Mouse (Mus musculus): ENCODE measurements around the gene Wdr54. TPM values are rescaled to one million over a fixed set of nuclear protein-coding genes. Genes with fewer than 3 reads are reported as not detected.
A peak's percentile ranks its signal among the peaks of the same experiment; 100 is the strongest.

Gene Wdr54
- polyA plus RNA-seq, 1 experiment from 2014 or later = 1.0 TPM

DNA sequence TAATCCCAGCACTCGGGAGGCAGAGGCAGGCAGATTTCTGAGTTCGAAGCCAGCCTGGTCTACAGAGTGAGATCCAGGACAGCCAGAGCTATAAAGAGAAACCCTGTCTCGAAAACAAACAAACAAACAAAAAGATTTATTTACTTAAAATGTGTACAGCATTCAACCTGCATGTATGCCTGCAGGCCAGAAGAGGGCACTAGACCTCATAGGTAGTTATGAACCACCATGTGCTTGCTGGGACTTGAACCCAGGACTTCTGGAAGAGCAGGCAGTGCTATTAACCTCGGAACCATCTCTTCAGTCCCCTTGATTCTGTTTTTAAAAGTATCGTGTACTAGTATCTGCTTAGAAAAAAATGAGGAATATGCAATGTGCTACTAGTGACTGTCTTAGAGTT is 28.8 kb downstream of the Wdr54 start:
- no peak overlapping the region for H3K4me2 ChIP-seq (replicated peaks; ENCODE audit: low read depth)
- H3K27ac ChIP-seq (ENCODE audit: low read depth, low read length) = no peak overlapping the region
- H3K27me3 ChIP-seq (replicated peaks; ENCODE audit: control insufficient read depth, insufficient read depth, low read length) = no peaks in the 10 kb centered on the region
- H3K9ac ChIP-seq (ENCODE audit: low read depth, low read length) = no peak overlapping the region
- no peaks in the 10 kb centered on the region for H3K36me3 ChIP-seq (ENCODE audit: control insufficient read depth, insufficient read depth)
- ATAC-seq = no peak
- H3K9me3 ChIP-seq (ENCODE audit: control insufficient read depth) = no peaks in the 10 kb centered on the region
- peak; percentile 57 for TF ChIP-seq CTCF (IDR thresholded peaks at IDR 0.05; ENCODE audit: low read depth)
- H3K4me3 ChIP-seq (ENCODE audit: low read depth, low read length) = no peak overlapping the region
- WGBS = 95% methylated on average over 5 of the region's 5 CpGs
- H3K4me1 ChIP-seq (replicated peaks; ENCODE audit: control insufficient read depth, insufficient read depth, low read length) = 0 out of 2 replicates have a peak, but pooled peaks cover 10% of the 10 kb centered on the region

DNA sequence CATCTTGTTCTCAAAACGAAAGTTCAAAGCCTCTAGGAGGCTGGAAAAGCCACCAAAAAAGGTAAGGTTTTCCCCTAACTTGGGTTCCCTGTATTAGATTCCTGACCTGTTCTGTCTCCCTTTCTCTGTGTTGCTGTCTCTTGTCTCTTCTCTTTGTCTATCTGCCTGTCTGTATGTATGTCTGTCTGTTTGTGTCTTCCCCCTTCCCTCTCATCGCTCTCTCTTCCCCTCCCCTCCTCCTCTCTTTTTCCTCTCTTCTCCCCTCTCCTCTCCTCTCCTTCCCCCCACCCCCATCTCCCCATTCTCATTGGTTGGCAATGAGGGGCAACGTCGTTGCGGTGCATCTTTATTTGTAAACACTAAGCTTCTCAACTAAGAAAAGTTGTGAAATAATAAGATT is 30.9 kb downstream of the Wdr54 start, which contains the start of gene Ino80b:
Ino80b (minus strand) TSS at position 101 of the 400 bp plus-strand sequence.
- Histone ChIP-seq H3K27me3 (replicated peaks; ENCODE audit: control insufficient read depth, insufficient read depth, low read length) (no peaks in the 10 kb centered on the region), H3K4me3 (ENCODE audit: low read depth, low read length) (peak within 1 kb of the TSS; percentile 78), H3K9ac (ENCODE audit: low read depth, low read length) (peak within 1 kb of the TSS; percentile 60), H3K4me2 (replicated peaks; ENCODE audit: low read depth) (peak within 1 kb of the TSS; percentile 73), H3K4me1 (replicated peaks; ENCODE audit: control insufficient read depth, insufficient read depth, low read length) (0 out of 2 replicates have a peak, but pooled peaks cover 3% of the 10 kb centered on the region), H3K9me3 (ENCODE audit: control insufficient read depth) (no peaks in the 10 kb centered on the region), H3K27ac (ENCODE audit: low read depth, low read length) (no peak within 1 kb of the TSS), H3K36me3 (ENCODE audit: control insufficient read depth, insufficient read depth) (no peaks in the 10 kb centered on the region)
- 25% methylated on average over 5 of the region's 5 CpGs for WGBS
- no peak for ATAC-seq
- no peak for TF ChIP-seq CTCF (IDR thresholded peaks at IDR 0.05; ENCODE audit: low read depth)

DNA sequence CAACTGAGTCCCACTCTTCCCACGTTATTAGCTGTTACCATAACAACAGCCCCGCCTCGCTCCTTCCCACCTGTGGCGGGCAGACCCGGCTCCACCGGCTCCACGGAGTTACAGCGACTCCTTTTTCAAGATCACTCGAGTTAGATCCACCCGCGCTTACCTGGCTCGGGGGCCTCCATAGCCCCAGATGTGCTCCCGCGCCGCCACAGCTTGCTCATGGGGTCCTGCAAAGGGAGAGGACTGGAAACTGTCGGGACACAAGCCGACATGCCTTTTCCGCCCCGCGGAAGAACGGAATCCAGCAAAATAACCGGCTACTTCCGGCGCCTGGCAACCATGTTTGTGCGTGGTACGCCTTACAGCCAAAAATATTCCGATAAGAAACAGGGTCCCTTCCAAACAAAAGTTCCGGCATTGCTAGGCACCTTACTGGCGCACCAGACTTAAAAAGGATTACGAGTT is 31.3 kb downstream of the Wdr54 start:
- peak; percentile 4; the same call in 1 of the 2 replicates for ATAC-seq
- Histone ChIP-seq H3K27ac (ENCODE audit: low read depth, low read length) (no peak overlapping the region), H3K27me3 (replicated peaks; ENCODE audit: control insufficient read depth, insufficient read depth, low read length) (no peaks in the 10 kb centered on the region), H3K4me3 (ENCODE audit: low read depth, low read length) (peak overlapping the region; percentile 78), H3K4me1 (replicated peaks; ENCODE audit: control insufficient read depth, insufficient read depth, low read length) (0 out of 2 replicates have a peak, but pooled peaks cover 3% of the 10 kb centered on the region), H3K9me3 (ENCODE audit: control insufficient read depth) (no peaks in the 10 kb centered on the region), H3K36me3 (ENCODE audit: control insufficient read depth, insufficient read depth) (no peaks in the 10 kb centered on the region), H3K4me2 (replicated peaks; ENCODE audit: low read depth) (peak overlapping the region; percentile 73), H3K9ac (ENCODE audit: low read depth, low read length) (peak overlapping the region; percentile 60)
- WGBS = under 1% methylated on average over 30 of the region's 30 CpGs
- no peak for TF ChIP-seq CTCF (IDR thresholded peaks at IDR 0.05; ENCODE audit: low read depth)

DNA sequence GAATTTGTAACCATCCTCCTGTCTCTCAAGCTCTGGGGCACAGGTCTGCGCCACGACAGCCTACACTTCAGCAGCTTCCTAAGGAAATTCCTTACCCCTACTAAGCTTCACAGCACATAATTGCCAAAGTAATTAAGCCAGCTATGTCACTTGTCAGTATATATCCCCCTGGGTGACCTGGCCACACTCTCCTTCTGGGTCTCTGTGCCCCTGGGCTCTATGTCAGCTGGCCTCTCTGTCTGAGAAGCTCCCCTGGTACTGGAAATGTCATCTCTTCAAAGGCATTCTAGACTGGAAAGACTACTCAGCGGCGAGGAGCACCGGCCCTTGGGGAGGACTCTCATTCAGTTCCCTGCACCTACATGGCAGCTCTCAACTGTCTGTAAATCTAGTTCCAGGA is 33.2 kb downstream of the Wdr54 start:
- H3K27me3 ChIP-seq (replicated peaks; ENCODE audit: control insufficient read depth, insufficient read depth, low read length) = no peaks in the 10 kb centered on the region
- no peak overlapping the region for H3K4me2 ChIP-seq (replicated peaks; ENCODE audit: low read depth)
- H3K9me3 ChIP-seq (ENCODE audit: control insufficient read depth) = no peaks in the 10 kb centered on the region
- H3K4me3 ChIP-seq (ENCODE audit: low read depth, low read length) = no peak overlapping the region
- 0 out of 2 replicates have a peak, but pooled peaks cover 3% of the 10 kb centered on the region for H3K4me1 ChIP-seq (replicated peaks; ENCODE audit: control insufficient read depth, insufficient read depth, low read length)
- 85% methylated on average over 5 of the region's 5 CpGs for WGBS
- no peak for TF ChIP-seq CTCF (IDR thresholded peaks at IDR 0.05; ENCODE audit: low read depth)
- peaks cover 6% of the 10 kb centered on the region for H3K36me3 ChIP-seq (ENCODE audit: control insufficient read depth, insufficient read depth)
- H3K27ac ChIP-seq (ENCODE audit: low read depth, low read length) = no peak overlapping the region
- no peak for ATAC-seq
- H3K9ac ChIP-seq (ENCODE audit: low read depth, low read length) = no peak overlapping the region

DNA sequence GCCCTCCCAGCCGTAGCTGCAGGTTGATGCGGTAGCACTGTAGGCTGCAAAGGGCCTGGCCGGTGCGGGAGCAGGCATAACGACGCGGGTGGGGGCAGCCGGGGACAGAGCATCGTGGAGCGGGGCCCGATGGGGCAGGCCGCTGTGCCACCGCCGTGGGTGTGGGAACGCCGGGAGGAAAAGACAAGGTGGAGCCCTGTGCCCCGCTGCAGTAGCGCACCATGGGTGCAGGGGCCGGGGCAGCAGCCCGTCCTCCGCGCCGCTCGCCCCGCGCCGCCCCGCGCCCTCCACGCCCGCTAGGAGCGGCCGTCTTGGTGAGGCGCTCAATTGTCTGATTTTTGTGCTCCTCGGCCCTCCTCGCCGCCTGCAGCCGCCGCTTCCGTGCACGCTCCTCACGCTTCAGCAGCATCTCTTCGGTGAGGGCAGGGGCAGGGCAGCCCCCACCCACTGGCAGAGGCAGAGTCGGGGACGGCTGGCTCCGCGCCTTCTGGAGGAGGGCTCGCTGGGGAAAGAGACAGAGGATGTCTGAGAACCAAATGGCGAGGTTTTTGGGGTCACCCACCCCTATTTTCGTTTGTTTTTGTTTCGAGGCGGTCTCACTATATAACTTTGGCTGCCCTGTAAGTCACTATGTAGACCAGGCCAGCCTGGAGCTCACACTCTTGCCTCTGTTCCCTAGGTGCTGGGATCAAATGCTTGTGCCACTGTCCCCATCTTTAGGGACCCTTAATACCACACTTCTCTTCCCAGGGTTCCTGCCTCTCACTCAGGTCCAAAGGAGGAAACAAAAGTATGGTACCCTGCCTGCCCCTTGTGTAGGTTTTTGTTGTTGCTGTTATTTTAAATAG is 34.1 kb downstream of the Wdr54 start:
- WGBS = 1% methylated on average over 47 of the region's 52 CpGs
- peak; percentile 44 for ATAC-seq
- H3K9me3 ChIP-seq (ENCODE audit: control insufficient read depth) = no peaks in the 10 kb centered on the region
- H3K4me1 ChIP-seq (replicated peaks; ENCODE audit: control insufficient read depth, insufficient read depth, low read length) = 0 out of 2 replicates have a peak, but pooled peaks cover 3% of the 10 kb centered on the region
- peaks cover 14% of the 10 kb centered on the region for H3K36me3 ChIP-seq (ENCODE audit: control insufficient read depth, insufficient read depth)
- peak overlapping the region; percentile 63 for H3K4me3 ChIP-seq (ENCODE audit: low read depth, low read length)
- H3K27me3 ChIP-seq (replicated peaks; ENCODE audit: control insufficient read depth, insufficient read depth, low read length) = no peaks in the 10 kb centered on the region
- TF ChIP-seq CTCF (IDR thresholded peaks at IDR 0.05; ENCODE audit: low read depth) = 0 out of 2 replicates have a peak, but pooled peaks have one; percentile 20
- H3K27ac ChIP-seq (ENCODE audit: low read depth, low read length) = peak overlapping the region; percentile 86
- peak overlapping the region; percentile 61 for H3K9ac ChIP-seq (ENCODE audit: low read depth, low read length)
- peak overlapping the region; percentile 93 for H3K4me2 ChIP-seq (replicated peaks; ENCODE audit: low read depth)

All from intestine, postnatal 0 days (tissue).